ENCODE assay signal across 14 mouse cellular contexts in genomic region chr10:27140422-27140821, GRCm38 (mm10).
A peak's percentile ranks its signal among the peaks of the same experiment; 100 is the strongest.
DNase-seq lines count a peak whose midpoint lies in the region; ATAC-seq lines count a peak whose summit lies in the region.
"Had no signal": no experiment of that assay in that cellular context is flagged by ENCODE, and none has a peak within 500 bp of the region (broad histone marks: within the 10 kb centered on the region; RNA-seq: fewer than 3 reads in every experiment).

No protein-coding gene starts in this region.

- H3K9me3 ChIP-seq in lung, embryonic 16.5 days (ENCODE audit: control insufficient read depth, low read length), result no peaks in the 10 kb centered on the region
- H3K9me3 ChIP-seq: hindbrain, embryonic 15.5 days; midbrain, embryonic 12.5 days; neural tube, embryonic 12.5 days had no signal

- ATAC-seq in lung, embryonic 16.5 days (ENCODE audit: low read depth), result peak; percentile 54

- H3K27ac ChIP-seq in lung, embryonic 16.5 days (ENCODE audit: low read length), result no peak overlapping the region
- H3K27ac ChIP-seq: hindbrain, embryonic 15.5 days; midbrain, embryonic 12.5 days; neural tube, embryonic 12.5 days had no signal

- H3K4me1 ChIP-seq in lung, embryonic 16.5 days (replicated peaks; ENCODE audit: control insufficient read depth, insufficient read depth, low read length), result no peaks in the 10 kb centered on the region
- H3K4me1 ChIP-seq: hindbrain, embryonic 15.5 days; midbrain, embryonic 12.5 days; neural tube, embryonic 12.5 days had no signal

- DNase-seq in embryo, embryonic 10.5 days (ENCODE audit: low spot score), result peak; percentile 12
- DNase-seq in embryo, embryonic 10 days (ENCODE audit: low spot score), result no peak
- DNase-seq in lung, postnatal 10 days, result no peak
- DNase-seq in kidney, postnatal 36 days, result peak; percentile 10 to 11
- DNase-seq in retina, postnatal 1 day, result peak; percentile 19
- no peak for DNase-seq in cerebellum, postnatal 36 days
- no peak for DNase-seq in cerebellum, adult 8-10 months
- DNase-seq: adrenal gland, postnatal 10 days; left cerebral cortex, postnatal 4 days; lung, adult 2 months had no signal

- no peaks in the 10 kb centered on the region for H3K27me3 ChIP-seq in lung, embryonic 16.5 days (ENCODE audit: control insufficient read depth, insufficient read depth, low read depth, low read length)
- H3K27me3 ChIP-seq: hindbrain, embryonic 15.5 days; midbrain, embryonic 12.5 days; neural tube, embryonic 12.5 days had no signal

- H3K4me2 ChIP-seq in lung, embryonic 16.5 days (ENCODE audit: low read depth, low read length), result no peak overlapping the region
- H3K4me2 ChIP-seq: hindbrain, embryonic 15.5 days; midbrain, embryonic 12.5 days; neural tube, embryonic 12.5 days had no signal

- no peak overlapping the region for H3K9ac ChIP-seq in lung, embryonic 16.5 days (ENCODE audit: low read length)
- H3K9ac ChIP-seq: hindbrain, embryonic 15.5 days; midbrain, embryonic 12.5 days; neural tube, embryonic 12.5 days had no signal

- 11% methylated on average over 3 of the region's 3 CpGs for WGBS in lung, embryonic 16.5 days

- H3K4me3 ChIP-seq in lung, embryonic 16.5 days (ENCODE audit: low read length), result no peak overlapping the region
- H3K4me3 ChIP-seq: hindbrain, embryonic 15.5 days; midbrain, embryonic 12.5 days; neural tube, embryonic 12.5 days had no signal

- H3K36me3 ChIP-seq in lung, embryonic 16.5 days (ENCODE audit: control insufficient read depth, insufficient read depth, low read length), result no peaks in the 10 kb centered on the region
- H3K36me3 ChIP-seq: hindbrain, embryonic 15.5 days; midbrain, embryonic 12.5 days; neural tube, embryonic 12.5 days had no signal

Comparison
In these comparisons a context has a peak if more than half of its experiments do, and no peak if none do; other contexts are left out.
1. DNase-seq: peak in embryo, embryonic 10.5 days (single experiment), kidney, postnatal 36 days (2 of 2) and retina, postnatal 1 day (single experiment); none in embryo, embryonic 10 days (single experiment), lung, postnatal 10 days (single experiment), cerebellum, postnatal 36 days (0 of 2) and cerebellum, adult 8-10 months (single experiment).